Mouse (Mus musculus) frontal cortex, postnatal 25 days (tissue): ENCODE measurements around the gene Mov10.
A peak's percentile ranks its signal among the peaks of the same experiment; 100 is the strongest.

Source experiments
- DNase-seq, 2 experiments: peaks; one replicate each; pipeline ENCODE4 v3.0.0; 2022; ENCODE audit warnings: low spot score in 2 of 2

Mov10 gene

GRCm38 (mm10) chr3:104805539-104805938 lies 12.8 kb downstream of the Mov10 start:
- DNase-seq = no peak

- no peak for DNase-seq
These were observed 14.1 kb downstream of the Mov10 start for GRCm38 (mm10) chr3:104804312-104804711.

- no peak for DNase-seq
These were observed 16.9 kb downstream of the Mov10 start for GRCm38 (mm10) chr3:104801481-104801880.

- DNase-seq = no peak
These were observed 17.7 kb downstream of the Mov10 start for GRCm38 (mm10) chr3:104800681-104801080.

GRCm38 (mm10) chr3:104796430-104797082 lies 21.8 kb downstream of the Mov10 start:
- DNase-seq = no peak

- no peak for DNase-seq
These were observed 22.6 kb downstream of the Mov10 start for GRCm38 (mm10) chr3:104795661-104796340.

GRCm38 (mm10) chr3:104794953-104795470 lies 23.4 kb downstream of the Mov10 start:
- DNase-seq = no peak

GRCm38 (mm10) chr3:104793871-104794828 lies 24.2 kb downstream of the Mov10 start:
- DNase-seq = peak; percentile 57 to 72

- DNase-seq = no peak
These were observed 25.7 kb downstream of the Mov10 start for GRCm38 (mm10) chr3:104792360-104793270.

GRCm38 (mm10) chr3:104791671-104792070 lies 26.7 kb downstream of the Mov10 start:
- no peak for DNase-seq

- no peak for DNase-seq
These were observed 27.3 kb downstream of the Mov10 start for GRCm38 (mm10) chr3:104791017-104791416.

- DNase-seq = peak in 1 of 2 experiments; percentile 35
These were observed 27.9 kb downstream of the Mov10 start for GRCm38 (mm10) chr3:104790401-104790937.

GRCm38 (mm10) chr3:104789822-104790221 lies 28.5 kb downstream of the Mov10 start:
- DNase-seq = no peak

- no peak for DNase-seq
These were observed 29.1 kb downstream of the Mov10 start for GRCm38 (mm10) chr3:104789312-104789605.

- DNase-seq = peak in 1 of 2 experiments; percentile 50
These were observed 29.6 kb downstream of the Mov10 start for GRCm38 (mm10) chr3:104788561-104789311.

- no peak for DNase-seq
These were observed 30.3 kb downstream of the Mov10 start, which contains the start of gene Rhoc for GRCm38 (mm10) chr3:104788075-104788474. Gene Rhoc, plus strand, starts transcription at chr3:104788375.

- DNase-seq = no peak
These were observed 33.1 kb downstream of the Mov10 start for GRCm38 (mm10) chr3:104785284-104785683.

- DNase-seq = no peak
These were observed 34.3 kb downstream of the Mov10 start for GRCm38 (mm10) chr3:104783971-104784500.

- DNase-seq = no peak
These were observed 36.2 kb downstream of the Mov10 start for GRCm38 (mm10) chr3:104782061-104782681.
